Mouse (Mus musculus) forebrain, embryonic 12.5 days (tissue): ENCODE data around the gene Rest. TPM values are rescaled to one million over a fixed set of nuclear protein-coding genes. Genes with fewer than 3 reads are reported as not detected.
A peak's percentile ranks its signal among the peaks of the same experiment; 100 is the strongest.

Experiments
- ATAC-seq: fragments of 200-750 bp; cut with Nextera tagmentation; 2 replicates; pipeline ENCODE4 v1.8.0; 2017; ENCODE audit warnings: moderate TSS enrichment; ENCODE audit not compliant: low FRiP score
- H3K27ac ChIP-seq: fragments of 300-500 bp; sonication (generic); 2 replicates; pipeline ENCODE4 v1.5.1; 2016; ENCODE audit warnings: mild to moderate bottlenecking
- H3K27me3 ChIP-seq: fragments of 300-500 bp; sonication (generic); 2 replicates; pipeline ENCODE4 v1.6.1; 2016; ENCODE audit warnings: mild to moderate bottlenecking
- H3K36me3 ChIP-seq: fragments of 300-500 bp; sonication (generic); replicated peaks from 2 replicates; pipeline ENCODE4 v1.6.1; 2016; ENCODE audit warnings: mild to moderate bottlenecking
- H3K4me1 ChIP-seq: fragments of 300-500 bp; sonication (generic); 2 replicates; pipeline ENCODE4 v1.6.1; 2016
- H3K4me2 ChIP-seq: fragments of 300-500 bp; sonication (generic); 2 replicates; pipeline ENCODE4 v1.6.1; 2016; ENCODE audit warnings: mild to moderate bottlenecking, moderate library complexity
- H3K4me3 ChIP-seq: fragments of 300-500 bp; sonication (generic); replicated peaks from 2 replicates; pipeline ENCODE4 v1.5.1; 2016; ENCODE audit warnings: mild to moderate bottlenecking
- H3K9ac ChIP-seq: fragments of 300-500 bp; sonication (generic); 2 replicates; pipeline ENCODE4 v1.6.1; 2016; ENCODE audit warnings: mild to moderate bottlenecking
- H3K9me3 ChIP-seq: fragments of 300-500 bp; sonication (generic); 2 replicates; pipeline ENCODE4 v1.6.1; 2016
- WGBS: fragments of 180-500 bp; shearing (Covaris S2); methylation state at CpG from one replicate; pipeline ENCODE4 v1.1.7; 2016; 5-methylcytosine and 5-hydroxymethylcytosine counted together
- polyA plus RNA-seq: library from polyadenylated mRNA; unstranded; fragments of >200 nt; fragmentation: Nextera tagmentation; extraction: Ambion mirVana; gene quantifications from 2 replicates; pipeline ENCODE4 v1.2.1, GENCODE M21; 2016

The Rest gene
- polyA plus RNA-seq, 1 experiment from 2014 or later: 22.2 TPM

GRCm38 (mm10) chr5:77250083-77250482, 15.2 kb upstream of the Rest start:
- H3K36me3 ChIP-seq: no peaks in the 10 kb centered on the region
- no peak overlapping the region for H3K27ac ChIP-seq
- no peak overlapping the region for H3K4me2 ChIP-seq
- peaks cover 9% of the 10 kb centered on the region for H3K4me1 ChIP-seq
- 71% methylated on average over 9 of the region's 9 CpGs for WGBS
- H3K4me3 ChIP-seq: no peak overlapping the region
- ATAC-seq: no peak
- H3K27me3 ChIP-seq: no peaks in the 10 kb centered on the region
- no peaks in the 10 kb centered on the region for H3K9me3 ChIP-seq
- H3K9ac ChIP-seq: no peak overlapping the region

- Histone ChIP-seq H3K36me3 (no peaks in the 10 kb centered on the region), H3K9me3 (no peaks in the 10 kb centered on the region), H3K4me3 (no peak overlapping the region), H3K27ac (no peak overlapping the region), H3K4me2 (no peak overlapping the region), H3K27me3 (no peaks in the 10 kb centered on the region), H3K4me1 (no peaks in the 10 kb centered on the region), H3K9ac (no peak overlapping the region)
- ATAC-seq: no peak
- WGBS: 51% methylated on average over 5 of the region's 5 CpGs
Observed at GRCm38 (mm10) chr5:77251656-77252055, 13.6 kb upstream of the Rest start.

GRCm38 (mm10) chr5:77252115-77252827, 13.0 kb upstream of the Rest start:
- ATAC-seq: no peak
- H3K9me3 ChIP-seq: no peaks in the 10 kb centered on the region
- no peak overlapping the region for H3K4me2 ChIP-seq
- no peak overlapping the region for H3K27ac ChIP-seq
- H3K9ac ChIP-seq: no peak overlapping the region
- 64% methylated on average over 8 of the region's 8 CpGs for WGBS
- no peaks in the 10 kb centered on the region for H3K27me3 ChIP-seq
- H3K4me3 ChIP-seq: no peak overlapping the region
- no peaks in the 10 kb centered on the region for H3K36me3 ChIP-seq
- H3K4me1 ChIP-seq: no peaks in the 10 kb centered on the region

GRCm38 (mm10) chr5:77253154-77253553, 12.1 kb upstream of the Rest start:
- H3K9ac ChIP-seq: no peak overlapping the region
- no peaks in the 10 kb centered on the region for H3K9me3 ChIP-seq
- no peaks in the 10 kb centered on the region for H3K27me3 ChIP-seq
- ATAC-seq: no peak
- H3K4me1 ChIP-seq: no peaks in the 10 kb centered on the region
- no peak overlapping the region for H3K27ac ChIP-seq
- H3K4me3 ChIP-seq: no peak overlapping the region
- H3K36me3 ChIP-seq: no peaks in the 10 kb centered on the region
- WGBS: 63% methylated on average over 1 of the region's 1 CpGs
- H3K4me2 ChIP-seq: no peak overlapping the region

- Histone ChIP-seq H3K9me3 (no peaks in the 10 kb centered on the region), H3K36me3 (no peaks in the 10 kb centered on the region), H3K27ac (no peak overlapping the region), H3K27me3 (0 out of 2 replicates have a peak, but pooled peaks cover 3% of the 10 kb centered on the region), H3K4me1 (no peaks in the 10 kb centered on the region), H3K4me3 (no peak overlapping the region), H3K4me2 (no peak overlapping the region), H3K9ac (no peak overlapping the region)
- WGBS: 75% methylated on average over 3 of the region's 3 CpGs
- ATAC-seq: no peak
Observed at GRCm38 (mm10) chr5:77254402-77254801, 10.9 kb upstream of the Rest start.

GRCm38 (mm10) chr5:77257603-77258002, 7.7 kb upstream of the Rest start:
- Histone ChIP-seq H3K4me1 (peaks cover 16% of the 10 kb centered on the region), H3K4me2 (no peak overlapping the region), H3K36me3 (no peaks in the 10 kb centered on the region), H3K9me3 (no peaks in the 10 kb centered on the region), H3K27me3 (peaks cover 15% of the 10 kb centered on the region; the same call in 1 of the 2 replicates), H3K9ac (no peak overlapping the region), H3K4me3 (no peak overlapping the region), H3K27ac (no peak overlapping the region)
- 83% methylated on average over 3 of the region's 3 CpGs for WGBS
- no peak for ATAC-seq

GRCm38 (mm10) chr5:77259315-77259714, 6.0 kb upstream of the Rest start:
- H3K27ac ChIP-seq: no peak overlapping the region
- no peak overlapping the region for H3K9ac ChIP-seq
- peaks cover 21% of the 10 kb centered on the region; the same call in 1 of the 2 replicates for H3K27me3 ChIP-seq
- no peak overlapping the region for H3K4me2 ChIP-seq
- no peaks in the 10 kb centered on the region for H3K9me3 ChIP-seq
- ATAC-seq: no peak
- H3K4me1 ChIP-seq: peaks cover 16% of the 10 kb centered on the region
- H3K4me3 ChIP-seq: no peak overlapping the region
- H3K36me3 ChIP-seq: no peaks in the 10 kb centered on the region

- Histone ChIP-seq H3K4me2 (no peak overlapping the region), H3K36me3 (no peaks in the 10 kb centered on the region), H3K4me3 (no peak overlapping the region), H3K27me3 (peaks cover 21% of the 10 kb centered on the region; the same call in 1 of the 2 replicates), H3K27ac (no peak overlapping the region), H3K9me3 (no peaks in the 10 kb centered on the region), H3K9ac (no peak overlapping the region), H3K4me1 (peaks cover 16% of the 10 kb centered on the region)
- ATAC-seq: no peak
- WGBS: 62% methylated on average over 6 of the region's 6 CpGs
Observed at GRCm38 (mm10) chr5:77260141-77260540, 5.2 kb upstream of the Rest start.

GRCm38 (mm10) chr5:77261137-77261536, 4.2 kb upstream of the Rest start:
- no peak overlapping the region for H3K4me3 ChIP-seq
- no peak for ATAC-seq
- no peaks in the 10 kb centered on the region for H3K36me3 ChIP-seq
- no peaks in the 10 kb centered on the region for H3K9me3 ChIP-seq
- 80% methylated on average over 4 of the region's 4 CpGs for WGBS
- H3K9ac ChIP-seq: no peak overlapping the region
- H3K4me2 ChIP-seq: no peak overlapping the region
- H3K27ac ChIP-seq: no peak overlapping the region
- H3K27me3 ChIP-seq: peaks cover 21% of the 10 kb centered on the region; the same call in 1 of the 2 replicates
- peaks cover 16% of the 10 kb centered on the region for H3K4me1 ChIP-seq

- ATAC-seq: no peak
- Histone ChIP-seq H3K27me3 (peaks cover 21% of the 10 kb centered on the region; the same call in 1 of the 2 replicates), H3K9me3 (no peaks in the 10 kb centered on the region), H3K27ac (no peak overlapping the region), H3K4me3 (no peak overlapping the region), H3K36me3 (no peaks in the 10 kb centered on the region), H3K4me1 (peaks cover 21% of the 10 kb centered on the region), H3K9ac (no peak overlapping the region), H3K4me2 (no peak overlapping the region)
- WGBS: 15% methylated on average over 5 of the region's 5 CpGs
Observed at GRCm38 (mm10) chr5:77262105-77262504, 3.2 kb upstream of the Rest start.

GRCm38 (mm10) chr5:77265671-77266065, 377 bp downstream of the Rest start:
- H3K4me2 ChIP-seq: peak overlapping the region; percentile 75
- peaks cover 25% of the 10 kb centered on the region for H3K36me3 ChIP-seq
- peak overlapping the region; percentile 98 for H3K4me3 ChIP-seq
- H3K27me3 ChIP-seq: peaks cover 11% of the 10 kb centered on the region; the same call in 1 of the 2 replicates
- peaks cover 24% of the 10 kb centered on the region for H3K4me1 ChIP-seq
- ATAC-seq: peak; percentile 85
- no peaks in the 10 kb centered on the region for H3K9me3 ChIP-seq
- peak overlapping the region; percentile 95 for H3K9ac ChIP-seq
- H3K27ac ChIP-seq: peak overlapping the region; percentile 93
- under 1% methylated on average over 43 of the region's 53 CpGs for WGBS

GRCm38 (mm10) chr5:77266066-77266885, 985 bp downstream of the Rest start:
- Histone ChIP-seq H3K4me2 (peak overlapping the region; percentile 75), H3K4me1 (peaks cover 22% of the 10 kb centered on the region), H3K4me3 (peak overlapping the region; percentile 98), H3K27me3 (peaks cover 6% of the 10 kb centered on the region; the same call in 1 of the 2 replicates), H3K36me3 (peaks cover 30% of the 10 kb centered on the region), H3K9me3 (no peaks in the 10 kb centered on the region), H3K27ac (peak overlapping the region; percentile 93), H3K9ac (peak overlapping the region; percentile 95)
- under 1% methylated on average over 82 of the region's 87 CpGs for WGBS
- ATAC-seq: peak; percentile 69
